Mouse (Mus musculus) T-cell, adult 2 months (primary cell): ENCODE measurements around the gene Cd200.
"Not testable (repeated sequence)": the region's sequence is repeated elsewhere in the genome, so short reads cannot be mapped to it uniquely, and the experiment has no call there.

ENCODE experiments used
- DNase-seq: peaks from one replicate; pipeline ENCODE4 v3.0.0; 2022; ENCODE audit warnings: low spot score

Cd200 gene

DNA sequence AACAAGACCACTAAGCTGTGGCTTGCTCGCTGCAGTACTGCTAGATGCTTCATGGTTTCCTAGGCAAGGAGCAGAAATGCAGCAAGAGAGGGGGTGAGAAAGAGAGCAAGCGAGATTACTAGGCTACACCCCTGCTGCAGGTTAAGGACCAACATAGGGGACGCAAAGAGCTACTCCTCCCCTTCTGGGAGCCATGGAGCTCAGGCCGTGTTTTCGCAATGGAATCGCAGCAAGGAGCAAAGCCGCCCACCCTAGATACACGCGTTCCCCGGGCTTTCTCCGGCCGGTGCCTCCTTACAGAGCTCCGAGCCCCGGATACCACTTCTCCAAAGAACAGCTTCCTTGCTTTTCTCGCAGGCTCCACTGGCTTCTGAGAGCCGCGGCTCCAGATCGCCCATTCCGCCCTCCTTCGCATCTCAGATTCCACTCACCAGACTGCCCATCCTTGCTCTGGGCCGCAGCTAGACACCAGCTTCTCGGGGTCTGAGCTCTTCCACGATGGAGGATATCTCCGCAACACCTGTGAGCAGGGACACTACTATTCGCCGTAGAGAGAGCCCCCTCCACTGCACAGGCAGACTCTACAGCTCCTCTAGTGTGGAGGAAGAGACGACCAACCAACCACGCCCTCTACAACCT is at the start of gene Cd200:
Gene Cd200, minus strand, starts transcription at position 629 of the 639 bp plus-strand sequence.
- peak; percentile 46 for DNase-seq

DNA sequence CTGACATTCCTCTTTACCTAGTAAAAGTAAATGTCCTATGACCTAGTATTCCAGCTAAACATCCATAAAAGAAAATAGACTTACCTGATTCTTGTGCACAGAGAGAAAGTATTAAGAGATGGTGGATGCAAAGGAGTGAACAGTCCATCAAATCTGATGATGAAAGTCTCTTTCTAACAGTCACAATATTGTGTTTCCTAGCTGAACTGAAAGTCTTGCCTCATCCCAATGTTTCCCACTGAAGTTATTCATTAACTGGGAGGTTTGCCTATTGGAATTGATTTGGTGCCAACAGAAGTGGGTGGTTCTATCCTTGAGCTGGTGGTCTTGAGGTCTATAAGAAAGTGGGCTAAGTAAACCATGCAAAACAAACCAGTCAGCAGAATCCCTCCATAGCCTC is 45.9 kb upstream of the Cd200 start:
- no peak for DNase-seq

DNA sequence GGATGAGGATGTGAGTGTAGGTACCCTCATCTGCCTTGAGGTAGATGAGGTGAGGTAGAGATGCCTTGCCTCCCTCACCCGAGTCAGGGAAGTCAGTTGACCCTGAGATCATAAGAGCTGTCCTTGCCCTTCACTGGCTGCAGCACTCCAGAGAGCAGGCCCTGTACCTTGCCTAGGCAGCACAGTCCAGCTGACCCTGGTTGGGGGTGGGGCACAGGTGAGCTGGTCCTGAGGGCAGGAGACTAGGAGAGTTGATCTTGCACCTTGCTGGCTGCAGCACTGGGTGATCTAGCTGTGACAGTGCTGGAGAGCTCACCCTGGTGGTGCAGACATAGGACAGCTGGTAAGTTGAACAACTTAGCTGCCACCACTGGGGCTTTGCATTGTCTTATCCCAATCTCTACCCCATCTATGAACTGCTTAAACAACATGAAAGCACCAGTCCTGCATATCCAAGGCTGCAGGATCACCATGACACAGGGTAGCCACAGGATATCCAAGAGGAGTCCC is 28.4 kb upstream of the Cd200 start:
- DNase-seq, result no peak

DNA sequence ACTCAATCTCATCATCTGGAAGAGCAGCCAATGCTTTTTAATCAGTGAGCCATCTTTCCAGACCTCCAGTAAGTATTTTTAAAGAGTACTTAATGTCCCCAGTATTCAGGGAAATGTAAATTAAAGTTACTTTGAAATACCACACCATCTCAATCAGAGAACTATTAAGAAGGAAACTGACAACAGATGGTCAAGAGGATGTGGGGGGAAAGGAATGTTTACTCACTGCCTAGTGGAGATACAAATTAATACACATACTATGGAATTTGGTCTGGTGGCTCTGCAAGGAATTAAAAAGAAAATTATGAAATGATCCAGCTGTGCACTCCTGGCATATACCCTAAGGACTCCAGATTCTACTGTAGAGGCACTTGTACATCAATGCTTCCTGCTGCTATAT is 26.7 kb upstream of the Cd200 start:
- DNase-seq, result no peak

DNA sequence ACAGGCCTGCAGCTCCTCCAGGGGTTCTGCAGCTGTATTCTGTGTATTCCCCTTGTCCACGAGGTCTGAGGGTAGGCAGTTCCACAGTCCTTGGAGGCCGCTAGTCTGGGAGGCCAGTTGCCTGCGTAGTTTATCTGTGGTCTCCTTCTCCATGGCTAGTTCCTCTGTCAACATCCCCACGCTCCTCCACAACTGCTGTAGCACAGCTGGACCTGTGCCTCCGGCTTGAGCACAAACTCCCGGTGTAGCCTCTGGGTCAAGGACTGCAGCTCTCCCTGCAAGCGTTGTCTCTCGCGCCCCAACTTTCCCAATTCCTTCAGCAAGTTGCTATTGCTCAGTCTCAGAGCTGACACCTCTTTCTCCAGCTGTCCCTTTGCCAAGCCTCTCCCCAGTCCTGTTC is 18.8 kb upstream of the Cd200 start:
- no peak for DNase-seq

DNA sequence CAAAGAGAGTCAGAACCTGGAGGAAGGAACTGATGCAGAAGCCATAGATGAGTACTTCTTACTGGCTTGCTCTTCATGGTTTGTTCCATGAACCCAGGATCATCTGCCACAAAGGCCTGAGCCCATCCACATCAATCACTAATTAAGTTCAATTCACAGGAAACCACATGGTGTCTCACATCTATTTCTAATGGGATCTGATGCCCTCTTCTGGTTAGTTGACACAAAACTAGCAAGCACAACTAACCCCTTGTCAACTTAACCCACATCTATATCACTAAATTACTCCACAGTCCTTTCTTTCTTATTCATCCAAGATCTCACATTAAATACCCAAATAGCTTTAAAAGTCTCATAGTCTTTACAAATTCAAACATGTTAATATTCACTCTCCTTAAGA is 4.6 kb upstream of the Cd200 start:
- peak; percentile 18 for DNase-seq

DNA sequence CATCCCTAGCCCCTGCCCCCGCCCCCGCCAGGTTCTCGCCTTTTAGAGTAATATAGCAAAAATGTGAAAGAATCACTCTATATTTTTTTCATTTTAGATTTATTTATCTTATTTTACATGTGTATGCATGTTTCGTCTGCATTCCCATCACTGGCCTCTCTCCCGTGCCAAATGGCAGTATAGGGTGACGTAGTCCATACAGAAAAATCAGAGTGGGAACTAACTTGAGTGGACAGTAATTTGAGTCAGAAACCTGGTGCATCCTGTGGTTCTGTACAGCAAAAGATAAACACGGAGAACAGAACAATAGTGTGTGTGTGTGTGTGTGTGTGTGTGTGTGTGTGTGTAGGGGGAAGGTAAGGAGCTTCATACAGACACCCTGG is 202 bp upstream of the Cd200 start:
- not testable (repeated sequence) for DNase-seq

DNA sequence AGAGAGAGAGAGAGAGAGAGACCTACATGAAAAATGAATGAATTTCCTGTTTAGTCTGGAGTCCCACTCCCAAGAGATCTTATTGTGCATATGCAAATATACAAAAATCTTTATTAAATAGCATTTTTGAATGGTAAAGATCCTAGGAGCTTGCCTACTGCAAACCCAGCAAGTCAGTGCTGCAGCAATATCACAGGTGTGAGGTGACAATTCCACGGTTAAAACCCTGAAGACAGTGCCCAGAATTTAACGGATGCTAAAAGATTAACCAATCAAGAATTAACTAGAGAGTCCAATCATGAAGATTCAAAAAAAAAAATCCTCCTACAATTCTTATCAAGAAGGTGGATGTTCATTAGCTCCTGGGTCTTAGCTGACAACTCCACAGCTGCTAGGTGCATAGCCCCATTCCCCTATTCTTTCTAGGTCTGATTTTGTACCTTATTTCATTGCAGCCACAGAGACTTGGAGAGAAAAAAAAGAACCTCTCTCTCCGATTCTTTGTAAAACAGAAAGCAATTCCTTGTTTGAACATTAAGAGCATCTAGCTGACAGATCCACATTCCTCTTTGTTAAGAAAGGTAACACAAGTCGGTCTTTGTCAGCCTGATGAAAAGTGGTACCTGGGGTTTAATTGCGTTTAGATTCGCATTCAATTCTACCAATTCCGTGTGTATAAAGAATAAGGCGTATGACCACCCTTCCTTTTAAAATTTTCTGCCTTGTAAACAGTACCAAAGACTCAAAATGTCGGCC is 1.0 kb downstream of the Cd200 start:
- DNase-seq, result no peak

DNA sequence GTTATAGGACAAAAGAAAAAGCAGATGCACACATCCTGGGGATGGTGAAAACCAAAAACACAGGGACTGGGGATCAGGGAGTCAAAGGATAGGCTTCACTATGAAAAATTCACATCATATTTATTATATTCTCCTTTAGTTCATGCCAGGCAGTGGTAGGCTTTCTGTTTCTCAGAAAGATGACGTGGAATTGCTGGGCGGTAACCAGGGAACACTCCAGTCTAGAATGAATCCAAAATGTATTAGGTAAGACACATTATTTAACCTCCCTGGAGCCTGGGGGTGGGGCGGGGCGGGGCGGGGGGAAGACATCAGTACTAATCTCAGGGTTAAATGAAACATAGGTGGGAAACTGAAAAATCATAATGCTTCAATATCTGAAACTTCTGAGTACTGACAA is 1.8 kb downstream of the Cd200 start:
- no peak for DNase-seq

DNA sequence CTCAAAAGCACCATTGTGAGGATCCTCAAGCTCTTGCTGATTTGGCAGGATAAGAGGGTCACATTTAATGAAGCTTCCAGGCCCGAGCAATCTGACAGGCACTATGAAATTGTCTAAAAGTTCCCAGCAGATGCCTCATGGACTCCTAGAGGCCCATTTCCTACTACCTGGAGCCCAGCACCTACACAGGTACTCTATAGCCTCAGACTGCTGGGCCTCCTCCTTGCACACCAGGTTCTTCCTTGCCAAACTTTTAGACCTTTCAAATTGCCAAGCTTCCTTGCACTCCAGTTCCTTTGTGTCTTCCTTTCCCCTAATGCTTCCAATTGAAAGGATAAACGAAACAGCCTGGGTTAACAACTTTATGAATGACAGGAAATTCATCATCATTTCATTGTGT is 5.9 kb downstream of the Cd200 start:
- DNase-seq, result no peak

DNA sequence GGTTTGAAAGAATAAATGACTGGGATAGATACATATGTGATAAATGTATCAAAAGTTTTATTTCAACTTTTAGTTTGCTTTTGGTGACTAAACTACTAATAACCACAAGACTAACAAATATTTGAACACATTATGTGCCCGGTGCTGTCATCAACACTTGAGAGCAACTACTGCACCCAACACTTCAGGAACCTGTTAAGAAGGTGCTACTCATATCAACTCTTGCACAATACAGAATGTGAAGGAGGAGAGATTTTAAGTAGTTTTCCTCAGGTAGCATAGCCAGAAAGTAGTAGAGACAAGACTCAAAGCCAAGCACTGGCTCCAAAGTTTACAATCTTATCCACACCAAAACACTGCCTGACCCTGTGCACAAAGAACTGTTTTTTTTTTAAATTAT is 6.8 kb downstream of the Cd200 start:
- no peak for DNase-seq

DNA sequence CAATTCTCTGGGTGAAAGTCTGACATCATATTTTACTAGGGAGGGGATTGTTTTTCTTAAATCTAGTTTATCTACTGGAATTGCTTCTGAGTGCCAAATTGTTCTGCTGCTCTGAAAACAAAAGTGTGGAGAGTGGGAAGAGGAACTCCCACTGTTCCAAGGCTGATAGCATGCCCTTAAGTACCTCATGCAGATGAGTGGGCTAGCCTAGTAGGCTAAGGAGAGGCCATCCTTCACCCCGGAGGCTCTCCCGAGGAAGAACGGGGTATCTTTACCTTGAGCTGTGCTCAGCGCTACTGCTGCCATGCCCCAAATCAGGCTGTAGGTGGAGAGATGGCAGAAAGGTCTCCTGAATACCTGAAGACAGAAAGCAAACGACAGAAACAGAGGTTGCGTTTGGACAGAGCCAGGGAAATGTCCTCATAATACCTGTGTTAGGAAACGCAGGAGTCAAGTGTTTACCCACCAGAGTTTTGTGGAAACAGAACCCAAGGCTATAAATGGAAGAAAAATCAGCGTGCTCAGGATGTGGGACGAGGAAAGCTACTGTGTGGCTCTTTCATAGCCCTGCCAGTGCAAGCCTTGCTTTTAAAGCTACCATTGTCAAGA is 8.8 kb downstream of the Cd200 start:
- DNase-seq, result no peak

DNA sequence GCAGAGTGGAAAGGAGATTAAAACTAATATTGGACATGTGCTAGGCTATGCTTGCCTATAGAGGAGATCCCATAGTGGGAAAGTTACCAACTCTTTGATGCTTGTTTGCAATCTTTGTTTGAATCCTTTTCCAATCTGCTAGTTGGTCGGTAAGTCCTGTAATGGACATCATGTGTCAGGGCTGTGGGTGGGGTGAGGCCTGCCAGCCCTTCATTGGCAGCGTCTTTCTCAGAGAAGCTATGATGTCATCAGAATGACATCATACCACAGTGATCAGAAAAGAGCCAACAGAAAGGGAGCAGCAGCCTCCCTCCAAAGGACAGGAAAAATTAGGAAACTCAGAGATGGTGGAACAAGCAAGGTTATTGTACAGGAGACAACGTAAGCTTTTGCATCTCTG is 9.4 kb downstream of the Cd200 start:
- DNase-seq, result no peak

DNA sequence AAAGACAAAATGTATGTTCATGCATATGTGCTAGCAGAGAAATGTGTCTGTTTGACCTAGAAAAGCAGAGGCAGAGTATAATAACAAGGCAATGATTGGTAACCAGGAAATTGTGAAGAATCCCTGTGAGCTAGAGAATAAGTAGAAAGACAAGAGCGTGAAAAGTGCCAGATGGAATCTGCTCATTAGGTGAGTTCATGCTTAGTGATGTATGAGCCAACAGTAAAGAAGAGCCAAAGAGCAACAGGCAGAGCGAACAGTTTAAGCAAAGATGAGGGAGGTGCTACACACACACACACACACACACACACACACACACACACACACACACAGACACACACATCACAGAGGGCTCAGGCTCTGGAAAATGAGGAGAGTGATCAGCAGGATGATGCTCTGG is 11.4 kb downstream of the Cd200 start:
- DNase-seq, result no peak

DNA sequence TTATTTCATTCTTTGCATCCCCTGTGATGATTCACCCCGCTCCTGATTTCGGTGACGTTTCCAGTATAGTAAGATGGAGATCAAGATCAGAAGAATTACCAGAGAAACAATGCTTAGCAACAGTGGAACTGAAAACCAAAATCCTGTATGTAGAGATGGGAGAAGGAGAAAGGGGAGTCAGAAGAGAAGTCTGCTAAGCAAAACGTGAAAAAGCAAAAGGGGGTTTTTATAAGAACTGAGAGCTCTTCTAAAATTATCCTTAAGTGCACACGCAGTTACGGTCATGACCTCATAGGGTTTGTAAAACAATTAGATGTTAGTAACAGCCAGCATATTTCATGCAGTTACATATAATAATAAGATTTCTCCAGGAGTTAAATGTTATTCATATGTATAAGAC is 16.6 kb downstream of the Cd200 start:
- DNase-seq, result no peak

DNA sequence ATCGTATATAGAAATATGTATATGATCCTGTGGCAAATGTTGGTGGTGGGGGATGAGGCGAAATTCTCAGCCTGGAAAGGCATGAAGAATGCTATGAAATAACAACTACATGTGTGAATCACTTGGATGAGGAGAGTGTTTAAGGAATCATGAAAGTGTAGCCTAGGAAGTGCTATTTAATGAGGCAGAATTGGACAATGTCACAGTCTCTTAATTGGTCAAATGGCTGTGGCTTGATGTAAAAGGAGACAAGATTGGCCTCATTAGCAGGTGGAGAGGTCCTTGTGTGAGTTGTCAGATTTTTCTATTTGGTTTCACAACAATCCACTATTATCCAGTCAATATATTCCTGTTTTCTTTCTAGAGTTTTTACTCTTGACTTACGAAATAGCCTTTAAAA is 17.2 kb downstream of the Cd200 start:
- no peak for DNase-seq

DNA sequence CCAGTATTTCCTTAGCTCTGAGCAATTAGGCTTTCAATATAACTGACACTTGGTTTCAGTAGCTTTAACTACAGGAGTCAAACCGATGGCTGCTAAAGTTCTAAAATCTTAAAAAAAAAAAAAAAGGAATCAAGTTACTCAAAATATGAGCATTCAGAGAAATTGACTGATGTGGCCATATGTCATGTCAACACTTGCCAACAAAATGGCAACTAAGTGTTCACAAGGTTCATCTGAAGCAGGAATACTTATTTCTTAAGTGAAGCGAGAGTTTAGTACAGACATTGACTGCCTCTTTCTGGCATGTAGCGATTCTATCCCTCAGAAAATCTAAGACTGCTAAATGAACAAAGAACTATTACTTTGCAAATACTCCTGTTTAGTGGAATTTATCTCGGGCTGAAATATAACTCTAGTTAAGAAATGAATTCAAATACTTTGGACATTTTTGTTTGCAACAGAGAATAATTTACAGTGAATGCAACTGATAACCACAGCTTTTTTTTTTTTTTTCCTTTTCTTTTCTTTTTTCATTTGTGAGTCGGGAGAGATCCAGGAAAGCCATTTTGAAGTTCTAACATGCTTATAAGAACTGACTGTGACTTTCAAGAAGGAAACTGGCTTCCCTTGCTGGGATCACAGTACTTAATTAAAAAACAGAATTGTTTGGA is 18.4 kb downstream of the Cd200 start:
- DNase-seq, result no peak

DNA sequence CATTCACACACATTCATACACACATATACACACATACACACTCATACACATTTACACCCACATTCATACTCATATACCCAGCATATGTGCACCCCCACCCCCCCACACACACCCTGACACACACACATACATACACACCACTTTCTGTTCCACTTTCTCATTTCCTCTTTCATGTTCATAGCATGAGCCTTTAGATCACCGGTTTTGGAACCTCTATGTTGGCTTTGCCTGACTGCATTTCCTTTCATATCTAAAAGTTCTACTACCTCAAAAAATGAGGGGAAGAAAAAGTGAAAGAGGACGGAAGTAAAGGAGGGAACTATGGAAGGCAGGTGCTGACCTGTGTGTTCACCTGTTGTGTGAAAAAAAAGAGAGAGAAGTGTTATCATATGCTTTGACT is 19.0 kb downstream of the Cd200 start:
- peak; percentile 24 for DNase-seq

DNA sequence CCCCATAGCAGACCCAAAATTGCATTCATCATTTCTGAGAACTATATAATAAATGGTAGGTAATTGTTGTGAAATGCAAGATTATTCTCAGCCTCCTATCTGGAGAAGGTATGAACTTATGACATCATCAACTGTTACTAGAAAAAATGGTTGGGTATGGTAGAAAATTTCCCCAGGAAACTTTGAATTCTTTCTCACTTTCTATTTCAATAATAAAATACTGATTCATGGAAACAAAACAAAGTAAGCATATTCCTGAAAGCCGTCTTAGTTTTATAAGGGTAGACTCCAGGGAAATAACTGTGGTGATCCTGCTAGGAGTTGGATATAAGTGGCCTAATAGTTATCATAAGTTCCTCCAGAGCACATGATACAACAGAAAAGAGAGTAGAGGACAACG is 19.8 kb downstream of the Cd200 start:
- no peak for DNase-seq

DNA sequence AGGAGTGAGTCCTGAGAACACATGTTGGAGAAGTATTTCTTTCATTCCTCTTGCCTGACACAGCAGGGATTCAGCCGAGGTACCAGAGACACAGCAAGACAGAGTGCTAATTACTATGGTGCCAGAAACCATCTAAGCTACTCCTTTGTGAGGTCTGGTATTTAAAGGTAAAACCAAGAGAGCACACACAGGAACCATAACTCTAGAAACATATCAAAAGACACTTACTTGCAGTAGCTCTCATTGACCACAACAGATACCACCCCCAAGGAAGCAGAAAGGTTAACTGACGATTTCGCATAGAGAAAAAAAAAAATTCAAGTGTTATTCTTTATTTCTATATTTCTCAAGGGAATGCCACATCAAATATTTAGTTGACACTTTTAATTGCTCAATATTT is 27.0 kb downstream of the Cd200 start:
- DNase-seq, result peak; percentile 3

DNA sequence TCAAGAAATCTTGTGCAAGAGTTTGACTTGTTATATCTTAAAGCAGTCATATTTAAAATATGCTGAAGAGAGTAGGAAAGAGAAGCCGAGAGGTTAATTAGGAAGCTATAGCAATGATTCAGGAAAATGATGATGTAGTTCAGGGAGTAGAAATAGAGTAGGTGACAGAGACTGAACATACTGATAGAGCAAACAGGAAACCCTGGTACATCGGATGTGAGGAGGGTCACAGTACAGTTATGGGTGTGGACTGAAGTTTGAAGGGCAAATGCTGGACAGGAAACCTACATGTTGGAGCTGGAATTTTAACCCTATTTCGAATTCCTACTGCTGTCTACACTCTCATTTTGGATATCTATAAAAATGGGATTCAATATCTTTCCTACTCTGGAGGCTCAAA is 29.9 kb downstream of the Cd200 start:
- DNase-seq, result no peak

DNA sequence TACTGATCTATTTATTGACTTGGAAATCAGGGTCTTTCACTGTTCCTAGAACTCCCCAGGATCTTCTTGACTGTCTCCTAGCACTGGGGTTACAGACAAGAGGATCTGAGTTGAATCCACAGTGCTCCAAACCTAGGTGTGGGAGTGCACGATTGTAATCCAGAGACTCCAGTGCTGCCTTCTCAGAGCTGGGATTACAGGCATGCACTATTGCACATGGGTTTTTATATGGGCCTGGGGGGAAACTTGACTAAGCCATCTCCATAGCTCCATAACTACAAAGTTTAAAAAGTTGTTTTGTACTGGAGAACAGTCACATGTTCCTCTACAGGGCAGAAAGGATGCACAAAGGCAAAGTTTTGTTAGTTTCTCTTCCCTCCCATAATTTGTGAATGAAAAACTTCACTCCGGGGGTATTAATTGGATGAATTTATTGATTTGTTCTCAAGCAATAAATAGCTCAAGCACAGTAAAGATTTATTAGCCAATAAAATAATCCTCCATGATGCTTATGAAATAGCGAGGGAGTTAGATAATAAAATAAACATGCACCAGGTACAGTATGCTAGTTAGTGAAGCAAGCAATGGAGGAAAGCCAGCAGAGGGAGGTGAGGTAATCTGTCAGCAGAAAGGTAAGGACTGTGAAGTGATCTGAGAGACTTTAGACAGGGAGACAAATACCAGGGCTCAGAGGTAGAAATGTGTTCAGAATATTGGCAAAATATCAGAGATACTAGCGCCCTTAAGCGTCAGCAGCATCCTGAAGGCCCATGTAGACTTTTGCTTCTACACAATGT is 30.5 kb downstream of the Cd200 start:
- no peak for DNase-seq
